Mouse (Mus musculus) 416B (cell line): ENCODE data around the gene H2-M5.
"Not testable (repeated sequence)": the region's sequence is repeated elsewhere in the genome, so short reads cannot be mapped to it uniquely, and the experiment has no call there.

Experiments used
- DNase-seq: peaks from one replicate; pipeline ENCODE4 v3.0.0; 2011; ENCODE audit warnings: low read depth

H2-M5 gene

DNA sequence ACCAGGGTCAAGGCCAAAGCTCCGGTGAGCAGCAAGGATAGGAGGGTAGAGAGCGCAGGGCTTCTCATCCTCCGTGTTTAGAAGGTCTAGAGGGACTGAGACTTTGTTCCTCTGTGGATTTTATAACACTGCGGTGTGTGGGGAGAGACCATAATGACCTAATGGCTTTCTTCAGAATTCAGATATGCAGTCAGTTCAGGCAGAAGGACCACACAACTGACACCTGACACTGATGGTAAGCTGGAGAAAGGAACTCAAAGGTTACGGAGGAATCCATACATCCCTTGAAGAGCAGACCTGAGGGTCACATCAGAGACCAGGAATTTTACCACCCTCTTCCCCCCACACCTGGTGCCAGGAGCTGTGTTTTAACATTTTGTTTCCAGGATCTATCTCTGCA, at the start of gene H2-M5:
TSS of gene H2-M5 (minus strand) at position 101 of the 400 bp plus-strand sequence.
- no peak for DNase-seq

GRCm38 (mm10) chr17:37029162-37029561, 39.8 kb upstream of the H2-M5 start:
- DNase-seq = no peak

DNA sequence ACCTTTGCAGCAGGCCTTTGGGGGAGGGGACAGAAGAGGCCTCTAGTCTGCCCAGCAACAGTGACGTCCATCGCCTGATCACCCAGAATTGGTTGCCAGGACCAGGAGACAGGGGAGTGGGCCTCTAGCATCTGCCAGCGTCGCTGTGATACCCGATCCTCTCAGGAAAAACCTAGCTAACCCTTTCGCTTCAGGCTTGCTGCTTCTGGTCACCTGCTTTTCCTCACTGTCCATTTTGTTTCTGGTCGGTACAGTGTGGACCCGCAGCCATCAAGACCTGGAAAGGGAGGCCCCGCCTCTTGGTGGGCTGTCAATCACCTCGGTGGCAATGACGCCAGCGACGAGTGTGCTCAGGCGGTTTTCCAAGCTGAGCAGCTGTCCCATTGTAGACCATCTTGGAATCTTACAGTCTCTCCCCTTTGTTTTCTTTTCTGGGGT, 39.4 kb upstream of the H2-M5 start:
- no peak for DNase-seq

GRCm38 (mm10) chr17:37028212-37028611, 38.9 kb upstream of the H2-M5 start:
- DNase-seq = no peak

DNA sequence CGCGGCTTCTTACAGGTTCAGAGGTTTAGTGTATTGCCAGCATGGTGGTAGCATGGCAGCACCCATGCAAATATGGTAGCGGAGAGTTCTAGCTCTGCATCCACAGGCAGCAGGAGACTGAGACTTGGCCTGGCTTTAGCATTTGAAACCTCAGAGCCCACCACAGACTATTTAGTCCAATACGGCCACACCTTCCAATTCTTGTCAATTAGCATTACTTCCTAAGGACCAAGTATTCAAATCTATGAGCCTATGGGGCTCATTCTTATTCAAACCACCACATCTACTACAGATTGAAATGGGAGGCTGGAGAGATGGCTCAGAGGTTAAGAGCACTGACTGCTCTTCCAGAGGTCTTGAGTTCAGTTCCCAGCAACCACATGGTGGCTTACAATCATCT, 38.1 kb upstream of the H2-M5 start:
- no peak for DNase-seq

GRCm38 (mm10) chr17:37026425-37026824, 37.1 kb upstream of the H2-M5 start:
- DNase-seq = no peak

DNA sequence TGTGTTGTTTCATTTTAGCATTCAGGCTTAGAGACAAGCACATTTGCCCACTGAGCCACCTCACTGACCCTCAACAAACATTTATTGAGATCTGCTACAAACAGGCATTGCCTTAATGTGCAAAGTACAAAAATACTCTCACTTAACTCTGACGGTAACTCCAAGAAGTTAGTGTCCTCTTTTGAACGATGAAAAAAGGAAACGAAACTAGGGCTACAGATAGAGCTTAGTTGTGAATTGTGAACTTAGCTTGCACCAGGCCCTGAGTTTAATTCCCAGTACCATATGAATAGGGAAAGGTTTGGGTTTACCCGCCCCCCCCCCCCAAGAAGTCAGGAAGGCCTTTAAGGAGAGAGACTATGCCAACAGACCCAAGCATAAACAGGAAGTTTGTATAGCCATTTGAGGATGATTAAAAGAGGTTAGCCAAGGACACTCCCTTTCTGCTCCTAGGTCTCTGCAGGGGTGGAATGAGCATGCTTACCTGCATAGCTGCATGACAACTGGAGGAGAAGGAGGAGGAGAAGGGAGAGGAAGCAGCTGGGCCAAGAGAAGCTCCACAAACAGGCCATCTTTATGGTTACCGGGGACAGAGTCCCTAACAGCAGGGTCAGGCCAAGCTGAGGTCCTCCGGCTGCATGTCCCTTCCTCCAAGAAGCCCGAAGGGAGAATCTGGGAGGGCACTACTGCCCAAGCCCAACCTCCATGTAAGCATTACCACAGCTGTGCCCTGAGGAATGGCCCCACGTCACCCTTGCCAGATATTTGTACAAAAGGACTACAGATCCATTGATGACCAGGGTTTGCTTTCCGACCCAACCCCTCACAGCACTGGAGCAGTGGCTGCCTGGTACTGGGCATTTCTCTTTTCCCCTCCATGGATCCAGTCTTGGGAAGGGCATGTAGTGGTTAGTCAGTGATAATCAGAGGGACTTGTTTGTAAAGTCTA, 33.6 kb upstream of the H2-M5 start, which contains the start of gene Mog:
TSS of gene Mog (minus strand) at position 771 of the 949 bp plus-strand sequence.
- no peak for DNase-seq

GRCm38 (mm10) chr17:37019242-37019641, 29.9 kb upstream of the H2-M5 start:
- DNase-seq = not testable (repeated sequence)

DNA sequence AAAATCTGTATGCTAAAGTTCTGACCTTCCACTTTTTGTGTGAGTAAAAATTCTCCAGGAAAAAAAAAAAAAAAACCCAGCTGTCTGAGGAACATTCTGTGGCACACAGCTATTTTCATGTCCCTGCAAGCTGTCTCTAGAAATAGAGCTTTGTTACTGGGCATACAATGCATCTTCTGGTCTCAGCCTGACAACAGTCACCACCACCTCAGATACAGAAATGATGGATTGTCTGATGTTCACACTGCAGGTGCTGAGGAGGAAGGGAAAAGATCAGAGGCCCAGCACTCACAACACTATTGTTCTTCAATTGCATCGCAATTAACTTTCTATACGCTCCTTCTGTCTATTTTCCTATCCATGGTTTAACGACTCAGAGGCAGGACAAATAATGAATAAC, 29.0 kb upstream of the H2-M5 start:
- DNase-seq = no peak

- DNase-seq = no peak
Measured at GRCm38 (mm10) chr17:37016333-37016732, 27.0 kb upstream of the H2-M5 start.

- no peak for DNase-seq
Measured at GRCm38 (mm10) chr17:37012141-37012540, 22.8 kb upstream of the H2-M5 start.

DNA sequence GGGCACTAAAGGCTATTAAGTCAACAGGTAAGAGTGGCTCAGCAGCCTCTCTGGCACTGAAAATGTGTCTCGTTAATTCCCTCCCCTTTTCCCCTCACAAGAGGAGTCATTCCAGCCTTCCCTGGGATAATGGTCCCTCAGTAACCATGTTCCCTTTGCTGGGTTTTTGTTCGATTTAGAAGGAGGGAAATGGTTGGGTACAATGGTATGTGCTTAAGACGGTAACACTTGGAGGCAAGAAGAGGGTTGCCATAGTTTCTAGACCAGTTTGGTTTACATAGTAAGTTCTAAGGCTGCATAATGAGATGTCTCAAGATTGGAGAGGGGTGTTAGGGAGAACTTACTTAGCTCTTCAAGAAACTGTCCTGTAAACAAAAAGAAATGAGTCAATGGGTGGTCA, 22.4 kb upstream of the H2-M5 start:
- no peak for DNase-seq

DNA sequence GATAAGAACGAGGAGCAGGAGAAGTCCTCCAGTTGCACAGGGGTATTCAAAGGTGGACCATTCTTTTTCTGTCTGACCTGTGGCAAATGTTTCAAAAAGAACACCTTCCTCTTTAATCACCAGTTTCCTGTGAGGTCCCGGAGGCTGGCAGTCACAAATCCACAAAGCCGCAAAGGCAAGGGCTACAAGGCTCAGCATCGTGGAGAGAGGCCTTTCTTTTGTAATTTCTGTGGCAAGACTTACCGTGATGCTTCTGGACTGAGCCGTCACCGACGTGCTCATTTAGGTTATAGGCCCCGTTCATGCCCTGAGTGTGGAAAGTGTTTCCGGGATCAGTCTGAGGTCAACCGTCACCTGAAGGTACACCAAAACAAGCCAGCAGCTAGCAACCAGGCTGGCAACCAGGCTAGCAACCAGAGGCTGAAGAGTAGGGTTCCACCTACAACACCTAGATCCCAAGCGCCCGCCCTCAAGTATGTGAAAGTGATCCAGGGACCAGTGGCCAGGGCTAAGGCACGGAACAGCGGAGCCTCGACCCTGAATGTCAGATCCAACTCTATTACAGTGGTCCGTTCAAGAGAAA, 20.2 kb upstream of the H2-M5 start:
- DNase-seq = peak; percentile 73

GRCm38 (mm10) chr17:37008161-37008560, 18.8 kb upstream of the H2-M5 start:
- DNase-seq = no peak

GRCm38 (mm10) chr17:37003366-37003765, 14.0 kb upstream of the H2-M5 start:
- DNase-seq = no peak

GRCm38 (mm10) chr17:37002364-37003330, 13.3 kb upstream of the H2-M5 start:
- no peak for DNase-seq

DNA sequence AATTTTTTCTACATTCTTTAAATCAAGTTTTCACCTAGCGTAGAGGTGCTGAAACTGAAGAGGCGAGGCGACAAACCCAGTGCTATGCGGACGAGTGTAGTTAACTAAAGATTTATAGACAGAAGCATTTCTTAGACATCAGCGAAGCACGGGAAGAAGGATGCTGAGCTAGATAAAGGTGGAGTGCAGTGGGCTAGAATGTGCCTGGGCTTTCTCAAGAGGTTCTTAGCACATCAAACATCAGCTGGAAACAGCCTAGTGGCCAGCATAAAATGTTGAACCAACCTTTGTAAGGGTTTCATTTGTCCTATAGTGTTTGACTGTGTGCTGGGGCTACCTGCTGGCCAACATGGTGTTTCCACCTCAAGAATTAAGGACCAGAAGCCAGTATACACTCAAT, 11.5 kb upstream of the H2-M5 start, which contains the start of gene Zfp57:
TSS of gene Zfp57 (plus strand) at position 301 of the 400 bp plus-strand sequence.
- no peak for DNase-seq

DNA sequence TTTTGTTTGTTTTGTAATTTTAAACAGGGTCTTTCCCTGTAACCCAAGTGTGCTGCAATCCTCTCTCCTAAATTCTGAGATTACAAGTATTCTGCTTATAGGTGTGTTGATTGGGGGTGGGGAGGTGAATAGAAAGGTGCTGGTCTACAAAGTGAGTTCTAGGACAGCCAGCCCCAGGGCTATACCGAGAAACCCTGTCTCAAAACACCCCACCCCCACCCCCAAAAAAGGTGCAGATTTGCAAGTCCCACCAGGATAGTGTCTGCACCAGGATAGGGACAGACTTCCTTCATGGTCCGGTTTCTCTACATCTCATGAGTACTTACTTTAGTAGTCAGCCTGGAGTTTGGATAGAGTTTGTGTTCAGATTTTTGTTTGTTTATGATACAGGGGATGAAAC, 9.1 kb upstream of the H2-M5 start:
- no peak for DNase-seq

GRCm38 (mm10) chr17:36997033-36997735, 7.8 kb upstream of the H2-M5 start:
- peak; percentile 78 for DNase-seq

DNA sequence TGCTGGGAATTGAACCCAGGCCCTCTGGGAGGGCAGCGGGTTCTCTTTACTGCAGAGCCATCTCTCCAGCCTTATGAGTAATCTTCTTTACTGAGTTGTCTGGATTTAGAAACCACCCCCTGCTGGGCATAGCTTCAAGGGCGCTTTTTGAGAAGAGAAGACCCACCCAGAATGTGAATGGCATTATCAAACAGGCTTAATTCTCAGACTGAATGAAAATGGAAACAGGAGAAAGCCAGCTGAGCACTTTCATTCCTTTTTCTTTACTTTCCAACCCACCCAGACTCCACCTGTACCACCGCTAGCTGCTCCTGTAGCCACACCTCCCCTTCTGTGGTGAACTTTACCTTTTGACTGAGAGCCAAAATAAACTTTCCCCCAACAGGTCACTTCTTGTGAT, 6.1 kb upstream of the H2-M5 start:
- DNase-seq = no peak

DNA sequence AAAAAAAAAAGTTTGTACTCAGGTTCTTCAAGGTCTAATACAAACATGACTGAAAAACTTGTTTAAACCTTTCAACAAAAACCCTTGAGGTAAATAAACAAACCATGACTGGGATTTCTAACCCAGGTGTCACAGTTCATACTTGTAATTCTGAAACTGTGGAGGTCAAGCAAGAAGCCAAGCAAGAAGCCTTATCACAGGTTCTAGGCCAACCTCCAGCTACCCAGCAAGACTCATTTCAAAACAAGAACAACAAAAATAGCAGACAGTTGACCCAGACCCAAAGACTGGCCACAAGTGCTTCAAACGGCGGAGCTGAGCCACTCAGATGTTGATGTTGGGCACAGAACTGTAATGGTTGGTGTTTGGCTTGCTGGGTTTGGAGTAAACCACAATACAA, 5.2 kb upstream of the H2-M5 start:
- no peak for DNase-seq
